Mouse (Mus musculus) layer of hippocampus, adult 8-10 months (tissue): ENCODE measurements at regions not wholly inside any gene's neighbourhood (a gene's known extent, or its start where the extent isn't known, plus 50 kb on each side); places are given as distances from the start of the nearest gene placed in this dataset.
A peak's percentile ranks its signal among the peaks of the same experiment; 100 is the strongest.

Source experiments
- DNase-seq, 2 experiments: peaks; one replicate each; pipeline ENCODE4 v3.0.0; 2022; ENCODE audit warnings: low spot score in 2 of 2

- DNase-seq, result no peak
These were observed 205.5 kb downstream of the Etnk1 start for GRCm38 (mm10) chr6:143372487-143372886.

- peak; percentile 27 to 31 for DNase-seq
These were observed 206.8 kb downstream of the Etnk1 start for GRCm38 (mm10) chr6:143373686-143374273.

- no peak for DNase-seq
These were observed 209.1 kb downstream of the Etnk1 start for GRCm38 (mm10) chr6:143375951-143376713.

- no peak for DNase-seq
These were observed 210.1 kb downstream of the Etnk1 start for GRCm38 (mm10) chr6:143377121-143377520.

- no peak for DNase-seq
These were observed 211.1 kb downstream of the Etnk1 start for GRCm38 (mm10) chr6:143378126-143378525.

- DNase-seq, result no peak
These were observed 213.5 kb downstream of the Etnk1 start for GRCm38 (mm10) chr6:143380490-143380889.

- no peak for DNase-seq
These were observed 219.8 kb downstream of the Etnk1 start for GRCm38 (mm10) chr6:143386597-143387450.

GRCm38 (mm10) chr6:143393543-143394207 lies 226.7 kb downstream of the Etnk1 start:
- DNase-seq, result no peak

- DNase-seq, result no peak
These were observed 227.4 kb downstream of the Etnk1 start for GRCm38 (mm10) chr6:143394377-143394776.

GRCm38 (mm10) chr6:143401436-143401835 lies 234.4 kb downstream of the Etnk1 start:
- no peak for DNase-seq

- no peak for DNase-seq
These were observed 234.9 kb downstream of the Etnk1 start for GRCm38 (mm10) chr6:143401921-143402320.

- no peak for DNase-seq
These were observed 235.7 kb downstream of the Etnk1 start for GRCm38 (mm10) chr6:143402766-143403165.

GRCm38 (mm10) chr6:143404521-143404920 lies 237.5 kb downstream of the Etnk1 start:
- no peak for DNase-seq

GRCm38 (mm10) chr6:143412056-143412455 lies 245.0 kb downstream of the Etnk1 start:
- DNase-seq, result no peak

- DNase-seq, result no peak
These were observed 245.7 kb downstream of the Etnk1 start for GRCm38 (mm10) chr6:143412721-143413120.

- peak; percentile 74 to 88 for DNase-seq
These were observed 247.8 kb downstream of the Etnk1 start for GRCm38 (mm10) chr6:143414590-143415382.

- peak; percentile 15 to 17 for DNase-seq
These were observed 248.4 kb downstream of the Etnk1 start for GRCm38 (mm10) chr6:143415383-143415778.

- no peak for DNase-seq
These were observed 252.9 kb downstream of the Etnk1 start for GRCm38 (mm10) chr6:143419872-143420271.

- DNase-seq, result no peak
These were observed 256.0 kb downstream of the Etnk1 start for GRCm38 (mm10) chr6:143423026-143423425.

GRCm38 (mm10) chr6:143425182-143425829 lies 258.3 kb downstream of the Etnk1 start:
- DNase-seq, result no peak
